Mouse (Mus musculus) layer of hippocampus, adult 2 months (tissue): ENCODE results near the gene Olfr124. TPM values are rescaled to one million over a fixed set of nuclear protein-coding genes. Genes with fewer than 3 reads are reported as not detected.

Experiments
- DNase-seq, 2 experiments: peaks; one replicate each; pipeline ENCODE4 v3.0.0; 2022; ENCODE audit warnings: low spot score in 2 of 2
- H3K27ac ChIP-seq: fragments of 200-600 bp; 2 replicates; pipeline ENCODE4 v1.8.1; 2022
- H3K4me3 ChIP-seq: fragments of 200-600 bp; 2 replicates; pipeline ENCODE4 v1.8.1; 2022; ENCODE audit warnings: mild to moderate bottlenecking
- CTCF ChIP-seq: fragments of 200-600 bp; conservative IDR thresholded peaks from 2 replicates; pipeline ENCODE4 v1.8.1; 2022; ENCODE audit warnings: antibody characterized with exemption, mild to moderate bottlenecking, moderate library complexity
- long read RNA-seq, 2 experiments: library from polyadenylated mRNA; stranded (forward); transcript quantifications; one replicate each; pipeline ENCODE4 v2.0.0; 2021; ENCODE audit warnings: borderline mapping rate in 2 of 2
- total RNA-seq, 2 experiments: library from RNA; stranded (reverse); gene quantifications; 2 replicates each; pipeline ENCODE4 v1.2.3; 2021

The Olfr124 gene
- not detected for total RNA-seq
- long read RNA-seq, experiment 1, result 0 reads
- long read RNA-seq, experiment 2, result 0 reads

GRCm38 (mm10) chr17:37799588-37799987 lies at the start of gene Olfr124:
Gene Olfr124 (plus strand): TSS chr17:37799888.
- Histone ChIP-seq H3K4me3 (no peak within 1 kb of the TSS), H3K27ac (no peak within 1 kb of the TSS)
- no peak for DNase-seq
- TF ChIP-seq CTCF, result no peak

- no peak for TF ChIP-seq CTCF
- no peak within 1 kb of the TSS for H3K4me3 ChIP-seq
- no peak within 1 kb of the TSS for H3K27ac ChIP-seq
- DNase-seq, result no peak
Measured at GRCm38 (mm10) chr17:37768307-37768706, 31.4 kb upstream of the Olfr124 start, which contains the start of gene Olfr122. Gene Olfr122 (plus strand): TSS chr17:37768607.

GRCm38 (mm10) chr17:37793229-37793628 lies 6.5 kb upstream of the Olfr124 start, which contains the start of gene Olfr123:
Gene Olfr123 (plus strand): TSS chr17:37793529.
- DNase-seq, result no peak
- Histone ChIP-seq H3K4me3 (no peak within 1 kb of the TSS), H3K27ac (no peak within 1 kb of the TSS)
- no peak for TF ChIP-seq CTCF

- TF ChIP-seq CTCF, result no peak
- no peak within 1 kb of the TSS for H3K27ac ChIP-seq
- H3K4me3 ChIP-seq, result no peak within 1 kb of the TSS
- DNase-seq, result no peak
Measured at GRCm38 (mm10) chr17:37832649-37833048, 33.0 kb downstream of the Olfr124 start, which contains the start of gene Olfr125. Gene Olfr125 (plus strand): TSS chr17:37832949.

- no peak for DNase-seq
- TF ChIP-seq CTCF, result no peak
- no peak within 1 kb of the TSS for H3K27ac ChIP-seq
- no peak within 1 kb of the TSS for H3K4me3 ChIP-seq
Measured at GRCm38 (mm10) chr17:37847183-37847582, 47.5 kb downstream of the Olfr124 start, which contains the start of gene Olfr126. Gene Olfr126 (plus strand): TSS chr17:37847483.

Other genes starting within 250 kb of the Olfr124 start
- gene Olfr112, start 230.4 kb upstream of the Olfr124 start, total RNA-seq, result not detected
- not detected for gene Olfr113, start 222.2 kb upstream of the Olfr124 start, total RNA-seq
- not detected for gene Olfr114, start 207.1 kb upstream of the Olfr124 start, total RNA-seq
- gene Olfr115, start 172.8 kb upstream of the Olfr124 start, total RNA-seq, result not detected
- not detected for gene Olfr116, start 172.7 kb upstream of the Olfr124 start, total RNA-seq
- gene Olfr117, start 136.1 kb upstream of the Olfr124 start, total RNA-seq, result not detected
- gene Olfr118, start 132.9 kb upstream of the Olfr124 start, total RNA-seq, result not detected
- not detected for gene Olfr119, start 103.3 kb upstream of the Olfr124 start, total RNA-seq
- gene Olfr120, start 78.1 kb upstream of the Olfr124 start, total RNA-seq, result not detected
- gene Olfr121, start 51.0 kb upstream of the Olfr124 start, total RNA-seq, result not detected
- not detected for gene Olfr122, start 31.3 kb upstream of the Olfr124 start, total RNA-seq
- gene Olfr123, start 6.4 kb upstream of the Olfr124 start, total RNA-seq, result not detected
- gene Olfr125, start 33.1 kb downstream of the Olfr124 start, total RNA-seq, result not detected
- gene Olfr126, start 47.6 kb downstream of the Olfr124 start, total RNA-seq, result not detected
- gene Olfr127, start 100.5 kb downstream of the Olfr124 start, total RNA-seq, result not detected
- gene Olfr128, start 120.7 kb downstream of the Olfr124 start, total RNA-seq, result not detected
- gene Olfr761, start 153.2 kb downstream of the Olfr124 start, total RNA-seq, result not detected